Mouse (Mus musculus): Measurements from ENCODE around the gene Nif3l1.

GRCm38 (mm10) chr1:58497678-58498077 lies 52.7 kb downstream of the Nif3l1 start:
- TF ChIP-seq CTCF (IDR thresholded peaks at IDR 0.05; ENCODE audit: low read depth, low read length) (no peak), EP300 (IDR thresholded peaks at IDR 0.05; ENCODE audit: insufficient read depth, low read depth, low read length) (no peak), POLR2A (IDR thresholded peaks at IDR 0.05; ENCODE audit: insufficient read depth, low read length) (no peak)
